Mouse (Mus musculus) MEL-GATA-1-ER (cell line): ENCODE data around the gene Slc35a1.
"Not testable (repeated sequence)": the region's sequence is repeated elsewhere in the genome, so short reads cannot be mapped to it uniquely, and the experiment has no call there.

ENCODE experiments used
- DNase-seq: peaks from one replicate; pipeline ENCODE4 v3.0.0-alpha.2; 2012; ENCODE audit warnings: low read depth; ENCODE audit errors: extremely low read depth

Gene Slc35a1

DNA sequence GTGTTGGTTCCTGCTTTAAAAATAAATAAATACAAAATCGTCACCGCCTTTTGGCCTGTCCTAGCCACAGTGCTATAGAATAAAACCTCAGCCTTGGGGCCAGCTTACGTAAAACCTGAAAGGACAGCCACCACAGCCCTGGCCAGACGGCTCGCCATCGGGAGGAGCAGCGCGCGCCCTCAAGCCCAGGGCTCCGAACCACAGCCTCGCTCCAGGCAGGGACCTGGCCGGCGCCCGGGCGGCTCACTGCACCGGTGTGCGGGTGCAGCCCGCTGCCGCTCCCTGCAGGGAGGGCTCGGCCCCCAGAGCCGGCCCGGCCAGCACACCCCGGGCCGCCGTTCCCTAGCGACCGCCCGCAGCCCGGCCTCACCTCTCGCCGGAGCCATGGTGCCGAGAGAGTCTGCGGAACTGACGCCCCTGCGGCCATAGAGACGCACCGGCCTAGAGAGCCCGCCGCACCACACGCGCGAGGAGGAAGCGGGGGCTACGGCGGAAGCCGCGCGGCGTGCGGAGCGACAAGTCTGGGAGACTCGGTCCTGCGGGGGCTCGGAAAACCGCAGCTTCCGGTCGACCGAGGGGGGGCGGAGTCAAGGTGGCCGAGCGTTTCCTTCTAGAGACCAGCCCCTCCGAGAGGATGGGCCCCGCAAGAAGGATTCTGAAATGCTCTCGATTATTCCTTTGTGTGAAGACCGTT is at the start of gene Slc35a1:
Gene Slc35a1 (minus strand): TSS at position 565 of the 694 bp plus-strand sequence.
- peak; percentile 66 for DNase-seq

DNA sequence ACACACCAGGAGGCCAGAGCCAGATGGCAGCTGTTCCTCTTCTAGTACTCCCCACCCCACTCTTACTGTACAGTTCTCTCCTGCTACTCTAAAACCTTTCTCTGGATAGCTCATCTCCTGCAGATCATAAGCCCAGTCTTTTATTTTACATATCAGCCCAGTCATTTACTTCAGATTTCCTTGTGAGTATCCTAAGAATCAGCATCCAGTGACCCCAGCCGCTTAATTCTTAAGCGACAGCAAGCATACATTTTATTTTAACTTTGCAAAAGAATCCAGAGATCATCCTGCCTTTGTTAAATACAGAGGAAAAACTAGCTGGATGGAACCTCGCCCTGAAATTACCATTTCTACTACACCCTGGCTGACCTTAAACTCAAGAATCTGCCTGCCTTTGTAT is 47.2 kb upstream of the Slc35a1 start:
- no peak for DNase-seq

DNA sequence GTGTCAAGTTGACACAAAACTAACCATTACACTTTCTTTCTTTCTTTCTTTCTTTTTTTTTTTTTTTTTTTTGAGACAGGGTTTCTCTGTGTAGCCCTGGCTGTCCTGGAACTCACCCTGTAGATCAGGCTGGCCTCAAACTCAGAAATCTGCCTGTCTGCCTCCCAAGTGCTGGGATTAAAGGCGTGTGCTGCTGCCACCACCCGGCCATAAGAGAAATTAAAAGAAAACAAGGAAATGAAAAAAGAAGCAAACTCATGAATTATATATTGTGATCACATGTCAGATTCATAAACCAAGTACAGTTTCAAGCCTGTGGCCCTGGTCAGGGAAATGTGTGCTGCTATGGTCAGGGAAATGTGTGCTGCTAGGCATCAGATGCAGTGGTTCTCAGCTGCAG is 46.2 kb upstream of the Slc35a1 start:
- DNase-seq = peak; percentile 6

DNA sequence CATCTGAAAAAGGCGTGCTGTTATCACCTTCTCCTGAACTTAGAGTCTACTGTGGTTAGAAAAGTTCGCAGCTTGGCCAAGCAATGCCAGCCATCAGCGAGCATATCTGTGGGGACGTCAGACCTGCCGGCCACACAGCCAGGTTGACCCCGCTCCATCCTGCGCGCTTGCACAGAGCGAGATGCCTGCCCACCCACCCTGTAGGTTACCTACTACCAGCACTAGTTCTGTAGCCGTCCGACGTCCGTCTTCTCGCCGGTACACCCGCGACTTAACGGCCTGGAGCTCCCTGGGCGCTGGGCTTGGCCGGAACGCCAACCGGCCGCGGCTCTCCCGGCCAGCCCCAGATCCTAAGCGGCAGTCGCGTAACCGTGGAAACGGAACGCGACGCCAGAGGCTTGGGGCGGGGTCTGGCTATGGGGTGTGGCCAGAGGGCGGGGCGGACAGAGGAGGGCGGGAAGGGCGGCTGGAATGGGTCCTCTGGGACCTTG is 42.7 kb upstream of the Slc35a1 start, which contains the start of gene Cfap206:
Gene Cfap206 (minus strand): TSS at position 356 of the 491 bp plus-strand sequence.
- DNase-seq = no peak

DNA sequence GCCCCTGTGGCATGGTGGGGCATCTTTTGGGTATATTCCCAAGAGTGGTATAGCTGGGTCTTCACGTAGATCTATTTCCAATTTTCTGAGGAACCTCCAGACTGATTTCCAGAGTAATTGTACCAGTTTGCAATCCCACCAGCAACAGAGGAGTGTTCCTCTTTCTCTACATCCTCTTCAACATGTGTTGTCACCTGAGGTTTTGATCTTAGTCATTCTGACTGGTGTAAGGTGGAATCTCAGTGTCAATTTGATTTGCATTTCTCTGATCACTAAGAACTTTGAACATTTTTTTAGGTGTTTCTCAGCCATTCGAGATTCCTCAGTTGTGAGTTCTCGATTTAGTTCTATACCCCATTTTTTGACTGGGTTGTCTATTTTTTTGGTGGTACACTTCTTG is 38.5 kb upstream of the Slc35a1 start:
- DNase-seq = not testable (repeated sequence)

DNA sequence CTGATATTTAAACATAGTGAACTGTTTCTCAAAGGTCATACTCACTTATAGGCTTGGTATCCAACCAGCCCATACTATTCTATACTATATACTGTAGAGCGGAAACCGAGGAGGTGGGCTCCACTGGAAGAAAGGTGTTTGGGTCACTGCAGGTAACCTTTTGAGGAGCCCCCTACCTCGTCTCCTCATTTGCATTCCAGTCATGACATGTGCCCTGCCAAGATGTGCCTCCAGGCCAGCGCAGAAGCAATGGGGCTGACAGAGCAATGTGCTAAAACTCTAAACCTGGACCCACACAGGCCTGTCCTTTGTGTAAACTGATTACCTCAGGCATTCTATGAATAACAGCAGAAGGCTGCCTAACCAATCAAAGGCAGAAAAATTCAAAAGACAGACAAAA is 37.1 kb upstream of the Slc35a1 start:
- no peak for DNase-seq

DNA sequence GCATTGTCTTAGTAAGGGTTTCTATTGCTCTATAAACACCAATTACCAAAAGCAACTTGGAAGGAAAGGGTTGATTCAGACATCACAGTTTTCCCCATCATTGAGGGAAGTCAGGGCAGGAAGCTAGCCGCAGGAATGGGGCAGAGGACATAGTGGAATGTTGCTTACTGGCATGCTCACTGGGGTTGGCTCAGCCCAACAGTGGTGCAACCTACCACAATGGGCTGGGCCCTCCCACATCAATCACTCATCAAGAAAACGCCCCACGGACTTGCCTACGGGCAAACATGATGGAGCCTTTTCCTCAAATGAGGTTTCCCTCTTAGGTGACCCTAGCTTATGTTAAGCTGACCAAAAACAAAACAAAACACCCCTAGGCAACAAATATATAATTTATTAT is 35.9 kb upstream of the Slc35a1 start:
- DNase-seq = no peak

DNA sequence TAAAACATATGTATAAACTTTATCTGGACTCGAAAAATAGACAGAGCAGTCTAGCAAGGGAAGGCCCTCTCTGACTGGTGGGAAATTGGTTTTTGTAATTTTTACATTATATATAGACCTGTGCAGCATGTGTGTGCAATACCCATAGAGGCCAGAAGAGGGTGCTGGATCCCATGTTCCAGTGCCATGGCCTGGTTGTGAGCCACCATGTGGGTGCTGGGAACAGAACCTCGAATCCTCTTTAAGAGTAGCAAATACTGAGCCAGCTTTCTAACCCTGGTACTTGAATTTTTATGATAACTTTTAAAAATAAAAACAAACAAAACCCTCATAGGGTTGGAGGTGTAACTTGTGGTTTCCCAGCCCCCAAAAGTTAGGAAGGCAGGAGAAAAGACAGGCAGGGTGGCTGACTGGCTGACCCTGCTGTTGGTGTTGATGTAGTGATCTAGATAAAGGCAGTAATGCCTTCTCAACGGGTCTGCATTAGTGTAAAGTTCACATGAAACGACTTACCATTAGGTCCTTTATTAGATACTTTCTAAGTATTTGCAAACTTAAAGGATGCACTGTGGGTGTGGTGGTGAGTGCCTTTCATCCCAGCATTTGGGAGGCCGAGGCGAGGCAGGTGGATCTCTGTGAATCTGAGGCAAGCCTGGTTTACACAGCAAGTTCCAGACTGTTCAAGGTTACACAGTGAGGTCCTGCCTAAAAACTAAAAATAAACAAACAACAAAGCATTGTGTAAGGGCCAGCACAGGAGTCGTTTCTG is 33.1 kb upstream of the Slc35a1 start:
- DNase-seq = no peak

DNA sequence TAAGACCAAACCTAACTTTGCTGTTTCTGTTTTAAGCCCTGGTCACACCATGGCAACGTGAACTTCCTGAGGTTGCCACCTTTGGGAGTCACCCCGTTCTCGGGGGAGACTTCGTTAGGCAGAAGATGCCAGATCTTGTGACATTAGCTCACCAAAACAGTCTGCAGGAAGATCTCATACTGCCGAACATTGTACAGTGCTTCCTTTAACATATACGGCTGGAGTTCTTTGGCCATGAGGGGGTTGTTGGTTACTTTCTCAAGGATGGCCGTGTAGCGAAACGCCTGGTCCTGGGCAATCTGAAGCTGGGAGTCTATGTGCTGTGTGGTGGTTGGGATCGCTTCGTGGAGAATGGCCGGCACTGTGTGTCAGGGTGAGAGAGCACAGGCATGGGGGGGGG is 32.2 kb upstream of the Slc35a1 start:
- no peak for DNase-seq

DNA sequence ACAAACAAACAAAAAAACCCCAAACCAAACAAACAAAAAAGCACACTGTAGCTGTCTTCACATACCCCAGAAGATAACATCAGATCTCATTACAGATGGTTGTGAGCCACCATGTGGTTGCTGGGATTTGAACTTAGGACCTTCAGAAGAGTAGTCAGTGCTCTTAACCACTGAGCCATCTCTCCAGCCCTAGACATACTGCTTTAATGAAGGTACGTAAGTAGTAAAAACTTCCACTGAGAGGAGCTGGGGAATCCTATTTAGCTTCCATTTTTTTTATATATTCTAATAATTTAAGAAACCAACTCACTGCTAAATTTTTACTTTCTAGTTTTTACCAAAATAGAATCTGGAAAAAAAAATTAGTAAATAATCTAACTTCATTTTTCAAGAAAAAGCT is 27.8 kb upstream of the Slc35a1 start:
- DNase-seq = no peak

DNA sequence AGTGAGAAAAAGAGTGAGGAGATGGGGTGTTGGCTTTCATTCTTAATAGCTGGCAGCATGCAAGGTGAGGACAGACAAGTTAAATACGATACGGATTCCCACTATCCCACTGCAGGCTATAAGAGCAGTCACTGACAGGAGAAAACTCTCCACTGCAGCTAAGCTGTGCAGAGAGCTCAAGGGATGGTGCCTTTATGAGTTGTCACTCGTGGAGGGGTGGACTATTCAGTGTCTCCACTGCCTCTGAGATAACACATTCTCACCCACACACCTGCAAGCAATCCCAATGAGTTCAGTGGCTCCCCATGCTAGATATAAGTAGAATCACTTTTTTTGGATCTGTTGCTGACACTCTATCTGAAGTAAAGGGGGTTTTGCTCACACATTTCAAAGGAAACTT is 20.9 kb upstream of the Slc35a1 start:
- DNase-seq = no peak

DNA sequence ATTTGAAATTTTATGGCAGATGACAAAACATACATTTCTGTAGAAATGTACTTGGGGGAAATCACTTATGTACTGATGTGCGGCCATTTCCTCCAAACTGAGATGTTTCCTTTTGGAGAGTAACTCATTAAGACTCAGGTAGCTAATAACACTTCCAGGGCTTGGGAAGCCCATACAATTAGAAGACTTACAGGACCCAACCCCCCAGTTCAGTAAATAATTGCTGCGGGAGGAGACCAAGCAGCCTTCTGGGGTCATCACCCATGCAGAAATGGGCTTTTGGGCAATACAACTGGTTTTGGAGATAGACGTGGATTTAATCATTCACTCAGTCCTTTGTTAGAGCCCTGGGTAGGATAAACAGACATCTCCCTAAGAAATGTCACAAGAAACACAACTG is 20.0 kb upstream of the Slc35a1 start:
- no peak for DNase-seq

DNA sequence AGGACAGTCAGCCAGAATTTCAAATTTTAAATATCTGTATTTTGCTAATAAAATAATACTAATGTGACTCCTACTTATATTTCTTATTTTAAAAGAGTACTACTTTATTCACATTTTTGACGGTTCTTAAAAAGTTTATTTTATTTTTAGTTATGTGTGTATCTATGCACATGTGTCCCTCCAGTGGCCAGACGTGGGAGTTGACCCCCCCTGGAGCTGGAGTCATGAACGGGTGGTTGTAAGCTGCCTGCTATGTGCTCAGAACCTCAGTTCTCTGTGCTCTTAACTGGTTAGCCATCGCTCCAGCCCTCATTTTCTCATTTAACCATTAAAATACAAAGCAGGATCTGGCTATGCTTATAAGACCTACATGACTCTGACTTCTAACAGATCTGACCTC is 15.8 kb upstream of the Slc35a1 start:
- no peak for DNase-seq

DNA sequence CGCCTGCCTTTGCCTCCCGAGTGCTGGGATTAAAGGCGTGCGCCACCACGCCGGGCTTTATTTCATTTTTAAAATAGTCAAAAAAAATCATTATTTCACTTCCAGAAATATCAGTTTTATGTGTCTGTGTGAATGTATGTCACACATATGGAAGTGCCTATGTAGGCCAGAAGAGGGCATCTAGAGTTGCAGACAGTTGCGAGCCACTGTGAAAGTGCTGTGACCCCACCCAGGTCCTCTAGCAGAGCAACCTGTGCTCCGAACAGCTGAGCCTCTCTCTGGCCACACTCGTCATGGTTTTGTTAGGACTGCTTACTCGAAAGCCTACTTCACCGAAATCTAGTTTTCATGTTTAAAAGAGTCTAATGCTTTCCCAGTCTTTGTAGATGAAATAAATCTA is 15.0 kb upstream of the Slc35a1 start:
- DNase-seq = no peak

DNA sequence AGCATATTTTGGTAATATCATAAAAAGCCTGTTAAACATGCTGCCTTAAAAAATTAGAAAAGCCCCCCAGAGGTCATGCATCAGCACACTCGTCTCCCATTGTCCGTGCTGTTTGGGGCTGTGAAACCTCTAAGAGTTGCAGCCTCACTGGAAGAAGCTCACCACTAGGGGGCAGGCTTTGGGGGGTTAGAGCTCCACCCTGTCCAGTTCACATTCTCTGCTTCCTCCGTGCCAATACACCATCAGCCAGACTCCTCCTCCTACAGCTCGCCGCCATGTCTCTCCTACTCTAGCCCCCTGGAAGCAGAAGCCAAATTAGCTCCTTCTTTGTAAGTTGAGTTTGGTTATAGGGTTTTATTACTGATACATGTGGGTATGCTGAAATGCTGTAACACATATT is 14.3 kb upstream of the Slc35a1 start:
- DNase-seq = peak; percentile 75

DNA sequence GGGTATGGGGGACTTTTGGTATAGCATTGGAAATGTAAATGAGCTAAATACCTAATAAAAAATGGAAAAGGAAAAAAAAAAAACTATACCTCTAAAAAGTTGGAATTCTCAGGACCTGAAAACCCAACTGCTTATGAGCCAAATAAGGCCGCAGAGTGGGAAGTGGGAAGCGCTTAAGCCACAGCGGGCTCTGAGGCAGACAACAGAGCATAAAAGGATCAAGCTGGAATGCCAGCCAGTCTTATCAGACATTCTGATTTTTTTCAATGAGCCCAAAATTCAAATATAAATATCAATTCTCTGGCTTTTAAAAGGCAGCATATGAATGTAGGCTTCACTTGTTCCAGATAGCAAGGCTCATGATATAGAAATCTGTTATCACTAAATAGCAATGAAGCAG is 783 bp upstream of the Slc35a1 start:
- DNase-seq = no peak

DNA sequence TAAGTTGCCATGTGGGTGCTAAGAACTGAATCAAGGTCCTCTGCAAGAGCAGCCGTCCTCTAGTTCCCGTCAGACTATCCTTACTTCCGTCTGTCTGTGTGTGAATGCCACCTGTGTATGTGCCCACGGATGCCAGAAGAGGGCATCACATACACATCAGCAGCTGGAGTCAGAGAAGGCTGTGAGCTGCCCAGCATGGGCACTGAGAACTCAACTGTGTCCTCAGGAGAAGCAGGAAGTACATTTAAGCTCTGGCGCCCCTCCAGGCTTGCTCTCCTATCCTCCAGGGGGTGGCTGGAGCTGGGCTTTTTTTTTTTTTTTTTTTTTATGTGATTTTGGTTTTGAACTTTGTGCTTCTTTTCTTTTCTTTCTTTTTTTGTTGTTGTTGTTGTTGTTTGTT is 6.7 kb downstream of the Slc35a1 start:
- DNase-seq = no peak

DNA sequence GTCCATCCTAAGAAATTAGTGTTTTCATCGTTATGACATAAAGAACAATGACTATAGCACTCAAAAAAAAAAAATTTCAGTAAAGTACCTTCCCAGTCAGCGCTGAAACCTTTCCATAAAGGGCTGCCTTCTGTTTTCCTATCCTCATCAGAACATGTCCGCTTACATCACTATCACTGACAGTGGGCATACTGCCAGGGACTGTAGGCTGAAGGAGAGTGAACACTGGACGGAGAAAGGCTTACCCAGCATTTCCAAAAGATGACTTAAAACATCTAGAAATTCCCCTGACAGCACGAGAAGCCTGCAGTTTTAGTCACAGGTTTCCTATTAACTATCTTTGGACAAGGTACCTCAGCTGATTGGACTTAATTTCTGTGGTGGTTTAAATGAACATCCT is 13.5 kb downstream of the Slc35a1 start:
- no peak for DNase-seq

DNA sequence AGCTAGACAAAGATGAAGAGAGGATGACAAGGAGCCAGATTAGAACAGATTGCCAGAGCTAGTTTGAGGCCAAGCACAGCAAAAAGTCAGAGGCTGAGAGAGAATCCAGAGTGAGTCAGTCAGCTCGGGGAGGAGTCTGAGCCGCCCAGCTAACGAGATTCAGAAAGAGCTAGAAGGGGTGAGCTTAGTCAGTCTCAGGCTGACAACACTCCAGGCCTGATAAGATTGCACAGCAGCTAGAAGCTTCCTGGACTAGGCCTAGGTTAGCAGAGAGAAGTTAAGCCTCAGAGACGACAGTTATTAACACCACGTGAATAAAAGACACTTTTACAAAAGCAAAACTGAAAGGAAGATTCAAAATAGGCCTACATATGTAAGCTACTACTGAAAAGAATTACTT is 19.3 kb downstream of the Slc35a1 start:
- DNase-seq = no peak

DNA sequence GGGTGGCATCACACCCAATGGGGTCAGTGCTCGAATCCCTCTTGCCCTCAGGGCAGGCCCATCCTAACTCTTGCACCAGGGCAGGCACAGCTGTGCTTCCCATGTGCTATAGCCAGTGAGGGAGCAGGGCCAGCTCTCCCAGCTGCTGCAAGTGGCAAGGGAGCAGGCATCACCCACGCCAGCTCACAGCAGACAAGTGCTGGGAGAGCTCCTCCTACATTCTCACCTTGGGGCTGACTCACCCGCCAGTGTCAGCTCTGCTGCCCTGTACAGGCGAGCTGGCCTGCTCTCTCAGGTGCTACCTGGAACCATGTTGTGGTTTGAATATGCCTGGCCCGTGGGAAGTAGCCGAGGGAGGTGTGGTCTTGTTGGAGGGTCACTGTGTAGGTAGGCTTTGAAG is 25.3 kb downstream of the Slc35a1 start:
- DNase-seq = no peak

DNA sequence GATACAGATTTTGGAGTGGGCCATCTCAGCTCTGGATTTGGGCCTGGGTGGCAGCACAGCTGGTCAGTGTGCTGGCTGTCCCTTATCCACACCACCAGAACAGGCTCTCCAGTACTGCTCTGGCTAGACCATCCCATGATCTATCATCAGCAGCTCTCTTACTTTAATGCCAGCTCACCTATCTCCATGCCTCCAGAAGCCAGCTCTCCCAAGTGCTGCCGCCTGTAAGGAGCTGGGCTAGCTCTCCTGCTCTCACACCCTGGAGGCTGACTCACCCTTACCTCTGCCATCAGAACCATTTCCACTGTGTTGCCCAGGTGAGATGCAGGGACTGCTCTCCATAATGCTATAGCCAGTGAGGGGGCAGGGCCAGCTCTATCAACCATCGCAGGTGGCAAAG is 25.7 kb downstream of the Slc35a1 start:
- DNase-seq = no peak

DNA sequence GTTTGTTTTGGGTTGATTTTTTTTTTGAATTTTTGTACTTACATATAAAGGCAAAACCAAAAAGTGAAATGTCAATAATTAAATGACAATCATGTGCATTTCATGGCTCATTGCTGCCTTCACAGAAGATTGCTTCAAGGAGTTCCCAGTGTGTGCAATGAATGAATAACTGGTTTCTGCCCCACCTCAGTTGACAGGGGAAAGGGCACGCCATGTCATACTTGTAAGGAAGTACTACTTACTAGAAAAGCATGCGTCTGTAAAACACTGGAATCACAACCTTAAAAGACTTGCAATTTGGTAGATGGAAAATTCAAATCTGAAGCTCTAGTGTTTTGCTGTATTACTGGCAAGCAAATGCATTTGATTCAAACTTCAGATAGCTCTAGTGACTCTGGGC is 28.2 kb downstream of the Slc35a1 start:
- no peak for DNase-seq

DNA sequence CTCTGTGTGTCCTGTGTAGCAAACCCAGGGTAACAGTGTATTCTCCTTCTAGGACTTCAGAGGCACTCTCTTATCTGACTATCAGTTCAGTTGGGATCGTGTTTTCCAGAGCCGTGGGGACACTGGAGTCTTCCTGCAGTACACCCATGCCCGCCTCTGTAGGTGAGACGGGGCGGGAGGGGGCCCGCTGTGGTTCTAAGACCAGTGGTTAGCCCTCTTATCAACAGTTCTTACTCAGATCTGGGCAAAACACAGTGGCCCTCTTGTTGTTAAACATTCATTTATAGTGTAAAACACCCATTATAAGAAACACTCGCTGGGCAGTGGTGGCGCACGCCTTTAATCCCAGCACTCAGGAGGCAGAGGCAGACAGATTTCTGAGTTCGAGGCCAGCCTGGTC is 31.1 kb downstream of the Slc35a1 start:
- no peak for DNase-seq
